Mouse (Mus musculus) layer of hippocampus, adult 9-11 months (tissue): ENCODE data around the gene Hist3h2a.

Experiments used
- DNase-seq: peaks from one replicate; pipeline ENCODE4 v3.0.0; 2022

Hist3h2a gene

GRCm38 (mm10) chr11:58995061-58995806 is 40.7 kb downstream of the Hist3h2a start:
- no peak for DNase-seq

DNA sequence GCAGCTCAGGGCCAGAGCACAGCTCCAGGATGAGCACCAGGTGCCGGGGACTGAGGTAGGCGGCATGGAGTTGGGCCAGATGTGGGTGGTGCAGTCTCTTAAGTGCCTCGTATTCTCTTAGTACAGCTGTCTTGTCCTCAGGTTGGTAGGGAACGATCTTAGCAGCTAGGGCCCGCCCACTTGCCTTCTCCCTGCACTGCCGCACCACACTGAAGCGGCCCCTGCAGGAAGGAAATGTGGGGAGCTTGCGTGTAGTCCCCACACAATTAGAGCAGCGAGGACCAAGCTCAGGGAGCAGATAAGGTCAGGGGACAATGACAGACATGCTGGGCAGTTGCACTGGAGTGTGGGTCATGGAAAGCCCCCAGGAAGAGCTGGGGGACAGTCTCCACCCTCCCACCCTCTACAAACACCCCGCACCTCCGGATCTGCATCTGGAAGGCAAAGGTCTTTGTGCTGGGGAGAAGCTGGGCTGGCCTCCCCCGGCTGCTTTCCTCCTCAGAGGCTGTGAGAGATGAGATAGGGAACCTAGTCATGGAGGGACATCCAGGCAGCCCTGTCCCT is 41.4 kb downstream of the Hist3h2a start:
- DNase-seq = no peak

DNA sequence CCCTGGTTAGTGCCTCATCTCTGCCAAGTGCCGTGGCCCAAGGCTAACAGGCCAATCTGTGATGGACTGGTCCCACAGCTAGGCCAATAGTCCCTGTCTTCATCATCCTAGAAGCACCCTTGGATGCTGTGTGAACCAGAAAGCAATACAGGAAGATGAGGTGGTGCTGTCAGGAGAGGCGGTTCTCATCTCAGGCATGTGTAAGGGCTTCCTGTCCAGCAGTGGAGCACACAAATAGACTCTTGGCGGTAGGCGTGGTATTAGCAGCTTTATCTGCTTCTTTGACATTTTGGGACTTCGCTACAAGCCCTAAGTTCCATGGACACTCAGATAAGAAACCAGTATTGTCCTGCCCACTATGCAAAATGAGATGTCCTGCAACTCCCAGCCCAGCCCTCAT is 43.1 kb downstream of the Hist3h2a start:
- DNase-seq = no peak

DNA sequence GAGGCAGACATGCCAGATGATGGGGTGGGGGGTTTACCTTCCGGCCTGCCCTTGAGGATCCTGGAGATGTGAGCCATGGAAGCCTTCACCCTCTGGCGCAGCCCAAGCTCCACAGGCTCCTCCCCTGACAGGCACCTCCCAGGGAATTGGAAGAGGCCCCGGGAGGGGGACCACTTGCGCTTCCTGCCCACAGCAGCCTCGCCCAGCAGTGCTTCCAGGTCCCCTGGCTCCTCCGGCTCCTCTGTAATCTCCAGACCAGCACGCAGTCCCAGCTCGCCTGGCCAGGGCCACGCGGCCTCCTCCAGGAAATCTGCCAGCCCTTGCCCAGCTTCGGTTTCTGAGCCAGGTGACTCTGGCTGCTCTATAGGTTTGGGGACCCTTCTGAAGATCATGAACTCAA is 44.7 kb downstream of the Hist3h2a start:
- no peak for DNase-seq

GRCm38 (mm10) chr11:58999830-59000229 is 45.3 kb downstream of the Hist3h2a start:
- DNase-seq = no peak

GRCm38 (mm10) chr11:59000635-59001034 is 46.1 kb downstream of the Hist3h2a start:
- DNase-seq = peak; percentile 89

DNA sequence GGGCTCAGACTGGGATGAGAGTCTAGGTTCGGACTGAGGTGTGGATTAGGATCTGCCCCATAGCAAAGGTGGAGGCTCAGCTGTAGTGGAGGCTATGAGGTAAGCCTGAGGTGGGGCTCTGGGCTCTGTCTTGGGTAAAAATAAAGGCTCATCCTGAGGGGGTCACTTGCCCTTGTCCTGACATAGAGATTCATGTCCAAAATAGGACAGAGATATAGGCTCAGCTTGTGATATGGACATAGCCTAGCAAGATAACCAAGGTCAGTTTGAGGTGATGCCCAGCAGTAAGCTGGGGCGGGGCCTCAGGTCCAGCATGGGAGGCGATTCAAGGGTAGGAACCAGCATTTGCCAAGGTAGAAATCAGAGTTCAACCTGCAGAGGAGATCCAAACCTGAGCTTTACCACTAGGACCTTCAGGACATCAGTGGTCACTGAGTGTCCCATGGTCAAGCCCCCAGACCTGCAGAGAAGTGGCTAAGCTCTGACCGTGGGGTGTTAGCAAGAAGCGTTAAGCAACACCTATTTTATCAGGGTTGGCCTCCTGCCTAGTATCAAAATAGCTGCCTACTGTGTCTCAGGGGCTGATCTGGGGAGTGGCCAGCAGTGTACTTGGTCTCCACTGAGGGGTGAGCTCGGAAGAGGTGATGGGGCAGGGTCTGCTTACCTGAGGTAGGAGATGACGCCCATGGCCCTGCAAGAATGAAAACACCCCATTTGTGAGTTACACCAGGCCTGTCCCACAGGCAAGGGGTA is 48.0 kb downstream of the Hist3h2a start:
- DNase-seq = no peak
